Mouse (Mus musculus) hindbrain, embryonic 11.5 days (tissue): ENCODE data around the gene Cpvl. TPM values are rescaled to one million over a fixed set of nuclear protein-coding genes. Genes with fewer than 3 reads are reported as not detected.
A peak's percentile ranks its signal among the peaks of the same experiment; 100 is the strongest.

Source experiments
- ATAC-seq: fragments of 200-750 bp; cut with Nextera tagmentation; 2 replicates; pipeline ENCODE4 v1.8.0; 2017; ENCODE audit warnings: mild to moderate bottlenecking, moderate TSS enrichment, moderate library complexity; ENCODE audit not compliant: low FRiP score
- DNase-seq: peaks from one replicate; pipeline ENCODE4 v3.0.0-alpha.2; 2015; ENCODE audit warnings: low spot score
- H3K27ac ChIP-seq: fragments of 300-500 bp; sonication (generic); 2 replicates; pipeline ENCODE4 v1.5.1; 2014; ENCODE audit warnings: mild to moderate bottlenecking, low read depth, low read length
- H3K27me3 ChIP-seq: fragments of 300-500 bp; sonication (generic); 2 replicates; pipeline ENCODE4 v1.6.1; 2014; ENCODE audit warnings: mild to moderate bottlenecking, low read length, moderate library complexity, mixed read lengths; ENCODE audit not compliant: control insufficient read depth, insufficient read depth
- H3K36me3 ChIP-seq: fragments of 300-500 bp; sonication (generic); 2 replicates; pipeline ENCODE4 v1.6.1; 2014; ENCODE audit warnings: mild to moderate bottlenecking, low read length, moderate library complexity, mixed read lengths; ENCODE audit not compliant: control insufficient read depth, insufficient read depth
- H3K4me1 ChIP-seq: fragments of 300-500 bp; sonication (generic); replicated peaks from 2 replicates; pipeline ENCODE4 v1.6.1; 2014; ENCODE audit warnings: low read length, mixed read lengths; ENCODE audit not compliant: control insufficient read depth, insufficient read depth
- H3K4me2 ChIP-seq: fragments of 300-500 bp; sonication (generic); replicated peaks from 2 replicates; pipeline ENCODE4 v1.6.1; 2014; ENCODE audit warnings: mild to moderate bottlenecking, low read depth, low read length
- H3K4me3 ChIP-seq: fragments of 300-500 bp; sonication (generic); 2 replicates; pipeline ENCODE4 v1.5.1; 2014; ENCODE audit warnings: low read depth, low read length
- H3K9ac ChIP-seq: fragments of 300-500 bp; sonication (generic); 2 replicates; pipeline ENCODE4 v1.6.1; 2014; ENCODE audit warnings: low read depth, low read length
- H3K9me3 ChIP-seq: fragments of 300-500 bp; sonication (generic); 2 replicates; pipeline ENCODE4 v1.6.1; 2016; ENCODE audit warnings: low read length; ENCODE audit not compliant: control insufficient read depth
- WGBS: fragments of 180-500 bp; shearing (Covaris S2); extraction: QIAGEN DNeasy Blood & Tissue Kit; methylation state at CpG from one replicate; pipeline ENCODE4 v1.1.7; 2014; 5-methylcytosine and 5-hydroxymethylcytosine counted together
- polyA plus RNA-seq: library from polyadenylated mRNA; unstranded; fragments of >200 nt; fragmentation: Nextera tagmentation; extraction: Ambion mirVana; gene quantifications from 2 replicates; pipeline ENCODE4 v1.2.1, GENCODE M21; 2014

Cpvl gene
- polyA plus RNA-seq, 1 experiment from 2014 or later: 0.11 TPM

DNA sequence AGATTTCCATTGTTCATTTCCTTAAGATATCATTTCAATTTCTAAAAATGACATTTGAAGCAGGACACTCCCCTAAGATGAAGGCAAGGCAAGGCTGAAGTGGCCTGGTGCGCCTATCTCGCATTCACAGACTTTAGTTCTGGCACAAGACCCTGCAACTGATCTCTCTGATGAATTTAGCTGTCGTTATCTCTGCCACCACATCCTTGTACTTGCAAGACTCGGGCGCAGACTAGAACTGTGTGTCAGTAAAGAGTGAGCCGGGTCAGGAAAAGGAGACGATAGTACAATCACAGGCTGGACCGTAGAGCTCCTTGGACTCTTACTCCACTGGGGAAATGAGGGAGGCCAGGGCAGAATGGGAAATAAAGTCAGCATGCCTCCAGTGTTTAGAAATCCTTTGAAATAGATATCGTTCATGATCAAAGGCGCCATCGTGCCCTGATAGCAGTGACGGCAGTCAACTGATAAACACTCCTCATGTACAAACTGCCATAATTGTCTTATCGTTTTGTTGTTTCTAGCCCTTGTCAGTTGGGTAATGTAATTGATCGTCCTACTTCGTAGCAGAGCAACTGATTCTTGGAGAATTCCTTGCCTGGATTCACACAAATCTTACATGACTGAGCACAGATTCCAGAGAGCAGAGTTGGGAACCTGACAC, 2.5 kb upstream of the Cpvl start:
- Histone ChIP-seq H3K9ac (no peak overlapping the region), H3K27me3 (no peaks in the 10 kb centered on the region), H3K4me1 (no peaks in the 10 kb centered on the region), H3K4me3 (no peak overlapping the region), H3K36me3 (no peaks in the 10 kb centered on the region), H3K27ac (no peak overlapping the region), H3K4me2 (no peak overlapping the region), H3K9me3 (no peaks in the 10 kb centered on the region)
- WGBS: 90% methylated on average over 15 of the region's 15 CpGs
- ATAC-seq (no peak), DNase-seq (no peak)

DNA sequence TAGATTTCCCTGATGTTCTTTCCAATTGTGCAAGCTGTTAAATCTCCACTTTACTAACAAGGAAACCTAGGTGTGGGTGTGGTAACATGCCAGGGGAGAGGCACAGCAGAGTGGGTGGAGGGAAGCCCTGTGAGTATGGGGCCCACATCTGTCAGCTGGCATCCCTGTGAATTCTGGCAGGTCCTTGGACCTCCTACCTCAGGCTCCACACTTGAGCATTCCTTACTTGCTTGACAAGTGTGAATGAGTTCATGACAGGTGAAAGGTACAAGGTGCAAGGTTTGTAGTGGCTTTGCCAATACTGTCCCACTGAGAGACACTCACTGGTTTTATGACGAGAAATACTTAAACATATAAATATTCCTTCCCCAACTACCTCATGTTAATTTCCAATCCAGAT, 4.4 kb downstream of the Cpvl start:
- H3K4me2 ChIP-seq: no peak overlapping the region
- H3K27ac ChIP-seq: no peak overlapping the region
- H3K9me3 ChIP-seq: no peaks in the 10 kb centered on the region
- no peak overlapping the region for H3K9ac ChIP-seq
- no peaks in the 10 kb centered on the region for H3K27me3 ChIP-seq
- H3K4me1 ChIP-seq: no peaks in the 10 kb centered on the region
- no peak overlapping the region for H3K4me3 ChIP-seq
- ATAC-seq (no peak), DNase-seq (no peak)
- 85% methylated on average over 1 of the region's 1 CpGs for WGBS
- H3K36me3 ChIP-seq: no peaks in the 10 kb centered on the region

DNA sequence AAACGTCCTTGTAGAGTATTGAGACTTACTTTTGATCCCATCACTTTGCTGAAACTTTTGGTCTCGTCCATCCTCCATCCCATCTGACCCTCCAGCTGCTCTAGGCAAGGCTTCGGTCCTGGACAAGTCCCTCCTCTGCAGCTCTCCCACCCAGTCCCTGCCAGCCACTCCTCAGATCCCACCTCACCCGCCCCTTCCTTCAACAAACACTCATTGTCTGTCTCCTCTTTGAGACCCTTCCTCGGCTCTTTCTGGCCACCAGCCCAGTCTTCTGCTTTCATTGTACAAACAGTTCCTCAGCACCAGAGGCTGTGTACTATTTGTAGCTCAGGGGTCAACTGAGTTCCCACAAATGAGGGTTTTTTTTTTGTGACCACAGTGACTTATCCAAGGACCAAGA, 5.0 kb downstream of the Cpvl start:
- Histone ChIP-seq H3K9me3 (no peaks in the 10 kb centered on the region), H3K4me1 (no peaks in the 10 kb centered on the region), H3K36me3 (no peaks in the 10 kb centered on the region), H3K4me2 (no peak overlapping the region), H3K9ac (no peak overlapping the region), H3K27ac (no peak overlapping the region), H3K27me3 (no peaks in the 10 kb centered on the region), H3K4me3 (no peak overlapping the region)
- 45% methylated on average over 5 of the region's 5 CpGs for WGBS
- ATAC-seq (no peak), DNase-seq (no peak)

DNA sequence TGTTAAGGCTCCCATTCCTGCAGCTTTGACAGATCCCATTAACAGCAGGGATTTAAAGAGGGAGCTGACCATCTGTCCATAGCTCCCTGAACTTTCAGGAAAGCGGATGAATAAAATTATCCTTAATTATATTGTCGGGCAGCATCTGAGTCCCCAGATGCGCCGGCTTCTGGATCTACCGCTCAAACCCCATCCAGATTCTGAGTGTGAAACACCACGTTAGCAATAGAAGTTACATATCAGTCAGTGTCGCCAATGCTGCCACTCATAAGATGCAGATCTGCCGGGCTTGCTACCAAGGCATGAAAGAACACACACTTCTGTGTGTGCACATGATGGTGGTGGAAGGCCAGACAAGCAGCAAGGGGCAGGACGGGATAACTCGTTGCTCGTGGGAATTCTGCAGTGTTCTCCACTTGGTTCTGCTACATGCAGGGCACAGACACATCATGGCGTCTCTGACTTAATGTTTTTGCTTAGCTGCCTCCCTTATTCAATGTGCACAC, 6.2 kb downstream of the Cpvl start:
- Histone ChIP-seq H3K36me3 (no peaks in the 10 kb centered on the region), H3K9me3 (no peaks in the 10 kb centered on the region), H3K4me1 (no peaks in the 10 kb centered on the region), H3K27me3 (no peaks in the 10 kb centered on the region), H3K4me2 (no peak overlapping the region), H3K9ac (no peak overlapping the region), H3K4me3 (no peak overlapping the region), H3K27ac (no peak overlapping the region)
- ATAC-seq (peak; percentile 49; the same call in 1 of the 2 replicates), DNase-seq (peak; percentile 36)
- WGBS: 71% methylated on average over 12 of the region's 12 CpGs

DNA sequence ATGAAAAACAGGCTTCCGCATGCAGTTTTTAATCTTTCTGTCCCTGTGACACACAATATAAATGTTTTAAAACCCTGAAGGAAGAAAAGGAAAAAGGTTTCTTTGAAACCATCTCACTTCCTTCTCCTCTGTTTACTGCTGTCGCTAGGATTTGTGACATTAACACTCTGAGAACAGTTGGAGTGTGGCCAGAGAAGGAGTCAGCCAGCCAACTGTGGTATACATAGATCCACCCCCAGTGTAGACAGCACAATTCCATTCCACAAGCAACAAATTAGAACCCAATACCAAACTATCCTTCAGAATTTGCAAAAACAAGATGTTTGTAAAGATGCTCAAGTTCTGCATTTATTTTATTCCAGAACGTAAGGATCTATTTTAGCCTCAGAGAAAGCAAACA, 6.7 kb downstream of the Cpvl start:
- ATAC-seq (no peak), DNase-seq (no peak)
- H3K4me1 ChIP-seq: no peaks in the 10 kb centered on the region
- H3K4me2 ChIP-seq: no peak overlapping the region
- H3K27ac ChIP-seq: no peak overlapping the region
- no peak overlapping the region for H3K9ac ChIP-seq
- no peaks in the 10 kb centered on the region for H3K9me3 ChIP-seq
- H3K36me3 ChIP-seq: no peaks in the 10 kb centered on the region
- H3K27me3 ChIP-seq: no peaks in the 10 kb centered on the region
- WGBS: 83% methylated on average over 3 of the region's 3 CpGs
- no peak overlapping the region for H3K4me3 ChIP-seq

DNA sequence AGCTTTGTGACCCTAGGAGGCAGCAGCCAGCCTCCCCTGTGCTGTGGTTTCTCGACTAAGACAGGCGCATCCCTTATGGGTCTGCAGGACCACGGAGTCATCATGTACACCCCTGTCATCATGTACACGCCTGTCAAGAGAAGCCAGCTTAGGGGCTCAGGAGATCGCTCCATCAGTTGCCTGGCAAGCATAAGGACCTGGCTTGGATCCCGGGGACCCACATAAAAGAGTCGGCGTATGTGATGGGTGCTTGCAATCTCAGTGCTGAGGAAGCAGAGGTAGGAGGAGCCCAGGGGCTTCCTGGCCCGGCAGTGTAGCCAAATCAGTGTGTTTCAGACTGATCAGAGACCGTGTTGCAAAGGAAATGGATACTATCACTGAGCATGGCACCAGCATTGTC, 9.4 kb downstream of the Cpvl start:
- no peak overlapping the region for H3K9ac ChIP-seq
- no peaks in the 10 kb centered on the region for H3K27me3 ChIP-seq
- 77% methylated on average over 10 of the region's 10 CpGs for WGBS
- H3K4me3 ChIP-seq: no peak overlapping the region
- no peak overlapping the region for H3K27ac ChIP-seq
- ATAC-seq: no peak
- DNase-seq: no peak
- 0 out of 2 replicates have a peak, but pooled peaks cover 2% of the 10 kb centered on the region for H3K4me1 ChIP-seq
- no peaks in the 10 kb centered on the region for H3K36me3 ChIP-seq
- no peaks in the 10 kb centered on the region for H3K9me3 ChIP-seq
- H3K4me2 ChIP-seq: no peak overlapping the region

DNA sequence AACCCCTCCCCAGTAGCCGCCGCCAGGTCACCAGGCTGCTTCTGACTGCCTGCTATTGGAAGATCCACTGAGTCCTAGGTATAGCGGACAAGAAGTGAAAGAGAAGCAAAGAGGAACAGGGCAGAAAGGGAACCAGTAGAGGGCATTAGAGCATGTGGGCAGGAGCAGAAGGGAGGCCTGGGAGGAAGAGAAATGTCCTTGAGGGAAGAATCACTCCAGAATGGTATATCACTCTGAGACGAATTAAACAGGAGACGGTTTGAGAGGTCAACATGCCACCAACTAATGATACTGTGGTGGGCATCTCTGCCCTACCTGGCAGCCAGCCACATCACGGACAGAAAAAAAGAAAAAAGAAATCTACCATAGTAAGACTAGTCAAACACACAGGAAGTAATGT, 9.9 kb downstream of the Cpvl start:
- Histone ChIP-seq H3K4me3 (no peak overlapping the region), H3K4me2 (no peak overlapping the region), H3K9ac (no peak overlapping the region), H3K27me3 (no peaks in the 10 kb centered on the region), H3K27ac (no peak overlapping the region), H3K4me1 (0 out of 2 replicates have a peak, but pooled peaks cover 2% of the 10 kb centered on the region), H3K9me3 (no peaks in the 10 kb centered on the region), H3K36me3 (no peaks in the 10 kb centered on the region)
- DNase-seq (no peak), ATAC-seq (no peak)
- WGBS: 91% methylated on average over 6 of the region's 6 CpGs

DNA sequence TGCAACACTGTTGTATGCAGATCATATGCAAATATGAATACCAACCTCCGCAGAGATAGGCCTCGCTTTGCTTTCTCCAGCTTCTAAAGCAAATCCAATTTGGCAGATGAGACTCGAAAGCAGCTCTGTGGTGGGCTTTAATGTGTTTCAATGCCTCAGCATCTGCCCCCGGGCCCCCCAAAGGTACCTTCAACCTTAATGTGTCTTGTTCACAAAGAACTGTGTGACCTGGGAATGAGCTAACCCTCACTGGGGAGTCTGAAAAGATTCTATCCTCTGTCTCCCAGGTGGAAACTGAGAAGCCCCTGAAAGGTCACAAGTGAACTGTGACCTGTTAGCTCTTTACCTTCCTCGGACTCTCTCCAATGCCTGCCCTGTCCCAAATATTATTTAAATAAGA, 11.9 kb downstream of the Cpvl start:
- Histone ChIP-seq H3K9ac (no peak overlapping the region), H3K36me3 (no peaks in the 10 kb centered on the region), H3K4me3 (no peak overlapping the region), H3K4me1 (0 out of 2 replicates have a peak, but pooled peaks cover 2% of the 10 kb centered on the region), H3K4me2 (no peak overlapping the region), H3K27me3 (no peaks in the 10 kb centered on the region), H3K27ac (no peak overlapping the region), H3K9me3 (no peaks in the 10 kb centered on the region)
- 66% methylated on average over 5 of the region's 5 CpGs for WGBS
- no peak for DNase-seq
- ATAC-seq: no peak

DNA sequence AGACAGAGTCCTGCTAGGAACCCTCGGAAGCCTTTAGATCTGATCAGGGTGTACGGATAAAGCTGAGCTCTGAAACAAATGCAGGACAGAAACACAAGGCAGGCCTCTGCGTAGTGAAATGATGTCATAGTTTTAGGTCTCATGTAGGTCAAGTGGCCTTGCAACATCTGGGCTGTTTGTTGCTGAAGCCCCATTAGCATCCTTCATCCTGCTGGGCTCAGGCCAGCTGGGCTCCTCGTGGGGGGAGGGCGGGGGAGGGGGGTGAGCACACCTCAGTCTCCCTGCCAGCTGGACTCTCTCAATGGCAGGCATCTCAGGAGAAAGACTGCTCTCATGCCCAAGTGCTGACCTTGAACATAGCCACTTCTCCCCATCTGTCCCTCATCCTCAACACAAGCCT, 12.6 kb downstream of the Cpvl start:
- 0 out of 2 replicates have a peak, but pooled peaks cover 2% of the 10 kb centered on the region for H3K4me1 ChIP-seq
- ATAC-seq: no peak

More for the DNA sequence above, 12.6 kb downstream of the Cpvl start:
- no peak for DNase-seq
- Histone ChIP-seq H3K27ac (0 out of 2 replicates have a peak overlapping the region, but pooled peaks have one; percentile 30), H3K27me3 (no peaks in the 10 kb centered on the region), H3K4me3 (no peak overlapping the region), H3K9me3 (no peaks in the 10 kb centered on the region), H3K4me2 (no peak overlapping the region), H3K36me3 (no peaks in the 10 kb centered on the region), H3K9ac (no peak overlapping the region)
- 36% methylated on average over 5 of the region's 5 CpGs for WGBS
